Mouse (Mus musculus) leukemia stem cell, adult 10-12 weeks (primary cell): ENCODE results near the gene Ccdc187. TPM values are rescaled to one million over a fixed set of nuclear protein-coding genes. Genes with fewer than 3 reads are reported as not detected.

ENCODE experiments used
- polyA plus RNA-seq: library from polyadenylated mRNA; stranded (reverse); fragments of >175 nt; gene quantifications from 2 replicates; pipeline ENCODE4 v1.2.3, GENCODE M21; 2012; ENCODE audit warnings: low replicate concordance

Gene Ccdc187
- not detected in 2 replicates for polyA plus RNA-seq

GRCm38 (mm10) chr2:26294457-26294856, at the start of gene Ccdc187:
Ccdc187 (minus strand) TSS chr2:26294557.

GRCm38 (mm10) chr2:26315072-26315924, 20.9 kb upstream of the Ccdc187 start, which contains the start of gene Gpsm1:
Gpsm1 (plus strand) TSS chr2:26315515.

GRCm38 (mm10) chr2:26237290-26237782, 57.0 kb downstream of the Ccdc187 start, which contains the start of gene Qsox2:
Qsox2 (minus strand) TSS chr2:26237525.

GRCm38 (mm10) chr2:26208126-26208789, 86.1 kb downstream of the Ccdc187 start, which contains the start of gene Lhx3:
Lhx3 (minus strand) TSS chr2:26208289.

Other genes starting within 250 kb of the Ccdc187 start
- gene Nacc2, start 171.3 kb downstream of the Ccdc187 start, polyA plus RNA-seq = 7.1 and 13.9 TPM in 2 replicates
- 0.14 TPM in 1 of 2 replicates, not detected in the other for gene Lhx3, start 86.3 kb downstream of the Ccdc187 start, polyA plus RNA-seq
- gene Qsox2, start 57.0 kb downstream of the Ccdc187 start, polyA plus RNA-seq = 3.5 and 14.7 TPM in 2 replicates
- gene Gpsm1, start 21.0 kb upstream of the Ccdc187 start, polyA plus RNA-seq = 8.0 and 8.7 TPM in 2 replicates
- 17.7 and 19.6 TPM in 2 replicates for gene Dnlz, start 57.6 kb upstream of the Ccdc187 start, polyA plus RNA-seq
- 1.6 and 4.7 TPM in 2 replicates for gene Card9, start 66.4 kb upstream of the Ccdc187 start, polyA plus RNA-seq
- 52.8 and 60.5 TPM in 2 replicates for gene Snapc4, start 86.1 kb upstream of the Ccdc187 start, polyA plus RNA-seq
- 69.4 and 76.1 TPM in 2 replicates for gene Entr1, start 94.8 kb upstream of the Ccdc187 start, polyA plus RNA-seq
- 239 and 527 TPM in 2 replicates for gene Pmpca, start 94.8 kb upstream of the Ccdc187 start, polyA plus RNA-seq
- 10.3 and 21.1 TPM in 2 replicates for gene Inpp5e, start 114.6 kb upstream of the Ccdc187 start, polyA plus RNA-seq
- gene Sec16a, start 150.7 kb upstream of the Ccdc187 start, polyA plus RNA-seq = 10.3 and 27.4 TPM in 2 replicates
- gene Notch1, start 222.1 kb upstream of the Ccdc187 start, polyA plus RNA-seq = 26.2 and 30.1 TPM in 2 replicates